Mouse (Mus musculus) spleen, adult 2 months (tissue): ENCODE measurements around the gene Wwox. TPM values are rescaled to one million over a fixed set of nuclear protein-coding genes. Genes with fewer than 3 reads are reported as not detected.
A peak's percentile ranks its signal among the peaks of the same experiment; 100 is the strongest.

Experiments
- DNase-seq, 2 experiments: peaks; one replicate each; pipeline versions ENCODE4 v3.0.0 to v3.0.0-alpha.2; 2012 to 2021; ENCODE audit warnings: low spot score in 2 of 2, low read depth in 1 of 2
- H3K27ac ChIP-seq: fragments of 200-500 bp; 2 replicates; pipeline ENCODE4 v1.5.1; 2012; ENCODE audit warnings: low read length, inconsistent platforms; ENCODE audit not compliant: insufficient read depth
- H3K27me3 ChIP-seq: fragments of 200-500 bp; 2 replicates; pipeline ENCODE4 v1.6.1; 2012; ENCODE audit warnings: mild to moderate bottlenecking, moderate library complexity, low read length, inconsistent platforms; ENCODE audit not compliant: control insufficient read depth, insufficient read depth
- H3K36me3 ChIP-seq: fragments of 200-500 bp; 2 replicates; pipeline ENCODE4 v1.6.1; 2012; ENCODE audit warnings: mild to moderate bottlenecking, low read length, inconsistent platforms; ENCODE audit not compliant: control insufficient read depth, insufficient read depth
- H3K4me1 ChIP-seq: fragments of 200-500 bp; 2 replicates; pipeline ENCODE4 v1.6.1; 2011; ENCODE audit warnings: inconsistent platforms; ENCODE audit not compliant: control insufficient read depth, insufficient read depth, insufficient read length
- H3K4me3 ChIP-seq: fragments of 200-500 bp; 2 replicates; pipeline ENCODE4 v1.5.1; 2011; ENCODE audit warnings: mild to moderate bottlenecking, inconsistent platforms; ENCODE audit not compliant: insufficient read depth, insufficient read length; ENCODE audit errors: extremely low read depth
- CTCF ChIP-seq: fragments of 200-500 bp; IDR thresholded peaks from 2 replicates; pipeline ENCODE4 v1.5.1; 2011; ENCODE audit warnings: mild to moderate bottlenecking, inconsistent platforms; ENCODE audit not compliant: insufficient read depth, insufficient read length, insufficient replicate concordance; ENCODE audit errors: extremely low read depth
- POLR2A ChIP-seq: fragments of 200-500 bp; IDR thresholded peaks from 2 replicates; pipeline ENCODE4 v1.6.1; 2011; ENCODE audit warnings: low read depth, low read length, inconsistent platforms
- WGBS: fragments of 180-500 bp; shearing (Covaris S2); methylation state at CpG from one replicate; pipeline ENCODE4 v1.1.7; 2018; 5-methylcytosine and 5-hydroxymethylcytosine counted together
- polyA plus RNA-seq: library from polyadenylated mRNA; depleted of rRNA; stranded (reverse); fragments of >200 nt; gene quantifications from 2 replicates; pipeline ENCODE4 v1.2.3, GENCODE M21; 2012

Gene Wwox
- polyA plus RNA-seq, 1 experiment, result 3.8 TPM

DNA sequence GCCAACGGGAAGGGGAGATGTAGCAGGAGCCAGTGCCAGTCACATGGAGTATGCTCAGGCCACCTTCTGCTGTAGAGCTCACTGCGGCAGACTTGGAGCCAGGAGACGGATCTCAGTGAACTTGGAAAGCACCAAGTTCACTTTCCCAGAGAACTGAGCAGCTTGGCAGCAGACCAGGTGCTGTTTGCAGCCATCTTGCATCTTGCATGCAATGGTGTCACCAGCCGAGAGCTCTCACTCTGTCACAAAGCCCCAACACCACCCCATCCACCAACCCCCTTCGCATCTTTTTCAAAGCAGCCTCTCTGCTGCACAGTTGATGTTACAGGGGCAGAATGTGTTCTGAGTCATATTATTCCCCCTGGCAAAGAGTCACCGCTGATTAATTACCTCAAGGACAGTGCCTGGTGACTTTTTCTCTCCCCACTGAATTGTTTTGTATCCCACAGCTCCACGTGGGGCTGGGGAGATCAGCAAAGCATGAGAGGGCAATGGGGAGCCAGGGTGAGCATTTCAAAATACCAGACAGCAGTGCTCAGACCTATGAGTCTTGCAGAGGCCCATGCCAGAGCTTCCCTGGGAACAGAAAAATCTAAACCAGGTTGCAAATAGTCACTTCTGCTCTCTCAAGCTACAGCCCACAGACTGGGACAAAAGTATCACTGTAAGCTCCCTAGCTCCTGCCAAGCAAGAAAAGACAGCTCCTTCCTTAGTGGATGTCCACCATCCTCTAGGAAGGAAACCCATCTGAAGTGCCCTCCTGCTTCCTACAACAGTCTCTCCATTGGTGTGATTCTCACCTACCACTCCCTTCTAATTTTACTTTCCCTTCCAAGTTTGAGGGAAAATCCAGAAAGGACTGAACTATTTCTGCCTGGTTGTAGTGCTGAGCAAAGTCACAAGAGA, 642.1 kb downstream of the Wwox start:
- no peak overlapping the region for H3K27ac ChIP-seq
- H3K4me1 ChIP-seq, result no peaks in the 10 kb centered on the region
- TF ChIP-seq CTCF (no peak), POLR2A (no peak)
- H3K27me3 ChIP-seq, result no peaks in the 10 kb centered on the region
- no peak overlapping the region for H3K4me3 ChIP-seq
- 84% methylated on average over 7 of the region's 7 CpGs for WGBS
- no peaks in the 10 kb centered on the region for H3K36me3 ChIP-seq
- DNase-seq, result no peak

DNA sequence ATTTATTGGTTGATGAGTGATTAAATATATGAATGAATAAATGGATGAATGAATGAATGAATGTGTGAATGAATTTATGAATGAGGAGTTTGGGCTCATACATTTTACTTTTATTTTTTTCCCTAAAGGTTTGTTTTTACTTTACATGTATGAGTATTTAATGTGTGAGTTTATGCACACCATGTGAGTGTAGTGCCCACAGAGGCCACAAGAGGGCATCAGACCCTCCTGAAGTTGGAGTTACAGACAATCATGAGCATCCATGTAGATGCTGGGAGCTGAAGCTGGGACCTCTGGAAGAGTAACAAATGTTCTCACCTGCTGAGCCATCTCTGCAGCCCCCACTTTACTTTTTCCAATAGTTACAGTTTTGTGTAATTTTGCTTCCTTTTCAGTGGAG, 648.7 kb downstream of the Wwox start:
- no peak for DNase-seq
- no peak overlapping the region for H3K27ac ChIP-seq
- no peaks in the 10 kb centered on the region for H3K4me1 ChIP-seq
- H3K27me3 ChIP-seq, result no peaks in the 10 kb centered on the region
- no peak overlapping the region for H3K4me3 ChIP-seq
- TF ChIP-seq CTCF (no peak), POLR2A (no peak)
- no peaks in the 10 kb centered on the region for H3K36me3 ChIP-seq

DNA sequence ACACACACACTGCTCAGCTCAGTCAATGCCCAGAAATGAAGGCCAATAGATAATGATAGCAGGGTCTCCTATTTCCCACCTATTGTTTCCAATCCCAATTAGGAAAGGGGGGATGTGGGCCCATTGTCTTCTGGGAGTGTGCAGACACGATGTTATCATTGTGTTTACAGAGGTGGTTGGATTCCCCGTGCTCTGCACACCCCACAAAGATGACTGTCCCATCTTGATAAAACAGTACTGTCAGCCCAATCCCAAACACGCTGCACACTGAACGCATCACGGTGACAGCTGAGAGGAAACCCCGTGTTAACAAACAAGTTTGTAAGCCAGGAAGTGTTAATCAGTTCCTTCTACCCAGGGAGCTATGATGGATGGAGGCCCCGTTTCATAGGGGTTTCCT, 650.3 kb downstream of the Wwox start:
- no peaks in the 10 kb centered on the region for H3K36me3 ChIP-seq
- H3K27me3 ChIP-seq, result no peaks in the 10 kb centered on the region
- 35% methylated on average over 7 of the region's 7 CpGs for WGBS
- no peak overlapping the region for H3K27ac ChIP-seq
- no peaks in the 10 kb centered on the region for H3K4me1 ChIP-seq
- DNase-seq, result no peak
- H3K4me3 ChIP-seq, result no peak overlapping the region
- TF ChIP-seq POLR2A (no peak), CTCF (no peak)

DNA sequence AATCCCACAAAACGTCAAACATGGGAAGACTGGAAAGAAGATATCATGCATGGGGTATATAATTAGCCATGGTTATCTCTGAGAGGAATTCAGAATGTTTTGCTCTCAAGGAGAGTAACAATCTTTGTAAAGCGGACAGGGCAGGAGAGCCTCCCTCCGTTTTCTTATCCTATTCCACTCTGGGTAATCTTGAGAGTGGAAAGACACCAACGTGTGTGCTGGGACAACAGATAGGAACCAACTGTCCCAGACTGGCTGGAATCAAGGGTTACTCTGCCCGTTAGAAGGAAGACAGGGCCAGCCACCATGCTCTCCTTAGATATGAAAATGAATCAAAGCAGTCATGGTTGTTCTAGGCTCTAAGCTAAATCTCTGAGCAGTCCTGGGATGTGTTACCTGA, 650.7 kb downstream of the Wwox start:
- Histone ChIP-seq H3K27me3 (no peaks in the 10 kb centered on the region), H3K36me3 (no peaks in the 10 kb centered on the region), H3K4me3 (no peak overlapping the region), H3K4me1 (no peaks in the 10 kb centered on the region), H3K27ac (no peak overlapping the region)
- WGBS, result 80% methylated on average over 5 of the region's 5 CpGs
- no peak for DNase-seq
- no peak for TF ChIP-seq CTCF
- no peak for TF ChIP-seq POLR2A

DNA sequence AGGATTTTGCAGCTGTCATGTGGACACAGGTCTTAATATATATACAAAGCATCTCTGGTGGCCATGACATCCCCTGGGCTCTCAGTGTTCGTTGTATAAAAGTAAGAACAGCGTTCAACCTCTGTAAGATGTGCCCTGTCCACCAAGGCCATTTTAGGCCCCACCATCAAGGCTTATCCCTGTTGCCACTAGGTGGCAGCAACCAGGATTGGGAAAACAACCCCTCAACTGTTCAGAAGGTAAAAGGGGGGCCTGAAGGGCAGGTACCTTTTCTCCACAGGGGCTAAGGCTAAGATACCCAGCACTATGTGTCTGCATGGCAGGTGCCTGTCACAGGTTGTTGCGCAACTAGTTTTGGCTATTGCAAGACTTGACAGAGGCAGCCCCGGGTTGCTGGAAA, 656.1 kb downstream of the Wwox start:
- DNase-seq, result peak in 1 of 2 experiments; percentile 13
- Histone ChIP-seq H3K27ac (no peak overlapping the region), H3K27me3 (no peaks in the 10 kb centered on the region), H3K4me3 (no peak overlapping the region), H3K4me1 (no peaks in the 10 kb centered on the region), H3K36me3 (no peaks in the 10 kb centered on the region)
- 82% methylated on average over 4 of the region's 4 CpGs for WGBS
- peak; percentile 50; the same call in 1 of the 2 replicates for TF ChIP-seq CTCF
- TF ChIP-seq POLR2A, result no peak

DNA sequence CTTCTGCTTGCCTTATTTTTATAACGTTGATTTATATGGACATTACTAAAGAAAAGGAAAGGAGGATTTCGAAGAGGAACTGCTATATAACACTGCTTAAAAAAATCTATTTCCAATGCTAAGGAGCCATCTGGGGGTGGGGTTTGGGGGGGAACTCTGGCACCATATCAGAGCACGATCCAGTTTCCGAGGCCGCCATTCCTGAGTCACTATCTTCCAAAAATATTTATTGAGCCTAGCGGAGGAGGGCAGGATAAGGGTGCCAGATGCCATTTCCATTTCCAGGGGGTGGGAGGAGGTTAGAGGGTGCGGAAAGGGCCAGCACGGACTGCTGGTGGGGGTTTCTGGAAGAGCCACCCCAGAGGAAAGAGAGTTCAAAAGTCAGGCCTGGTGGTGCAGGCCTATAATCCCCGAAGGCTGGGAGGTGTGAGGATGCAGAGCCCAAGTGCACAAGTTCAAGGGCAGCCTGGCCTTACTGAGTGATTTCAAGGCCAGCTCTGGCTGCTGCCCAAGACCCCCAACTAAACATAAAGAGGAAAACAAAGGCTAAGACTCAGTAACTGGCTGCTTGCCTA, 658.6 kb downstream of the Wwox start:
- DNase-seq, result no peak
- Histone ChIP-seq H3K36me3 (no peaks in the 10 kb centered on the region), H3K27ac (no peak overlapping the region), H3K27me3 (no peaks in the 10 kb centered on the region), H3K4me1 (no peaks in the 10 kb centered on the region), H3K4me3 (no peak overlapping the region)
- no peak for TF ChIP-seq POLR2A
- no peak for TF ChIP-seq CTCF
- whole genome bisulfite sequencing, result 84% methylated on average over 9 of the region's 9 CpGs

DNA sequence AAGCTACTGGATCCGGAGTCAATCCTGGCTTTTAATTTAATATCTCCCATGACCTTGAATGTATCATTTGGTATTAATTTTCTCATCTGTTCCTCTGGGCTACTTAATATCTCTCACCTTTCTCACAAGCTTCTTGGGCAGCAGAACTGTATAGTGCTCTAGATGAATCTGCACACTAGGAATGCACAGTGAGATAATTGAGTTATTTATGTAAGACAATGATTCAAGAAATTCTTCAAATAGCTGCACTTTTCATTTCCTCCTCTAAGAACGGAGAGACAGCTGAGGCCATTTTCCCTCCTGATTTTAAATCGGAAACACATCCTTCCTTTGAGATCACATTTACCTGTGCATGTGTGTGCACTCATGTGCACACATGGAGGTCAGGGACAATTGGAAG, 669.9 kb downstream of the Wwox start:
- DNase-seq, result no peak
- no peak overlapping the region for H3K27ac ChIP-seq
- no peaks in the 10 kb centered on the region for H3K36me3 ChIP-seq
- H3K27me3 ChIP-seq, result no peaks in the 10 kb centered on the region
- peaks cover 4% of the 10 kb centered on the region; the same call in 1 of the 2 replicates for H3K4me1 ChIP-seq
- H3K4me3 ChIP-seq, result no peak overlapping the region
- TF ChIP-seq CTCF (no peak), POLR2A (no peak)
- 82% methylated on average over 3 of the region's 3 CpGs for WGBS
